Mouse (Mus musculus): ENCODE results near the gene Olfr583. TPM values are rescaled to one million over a fixed set of nuclear protein-coding genes. Genes with fewer than 3 reads are reported as not detected.

The Olfr583 gene
- not detected in 2 replicates for polyA plus RNA-seq (2015; fragmentation: Nextera tagmentation; extraction: Ambion mirVana)

DNA sequence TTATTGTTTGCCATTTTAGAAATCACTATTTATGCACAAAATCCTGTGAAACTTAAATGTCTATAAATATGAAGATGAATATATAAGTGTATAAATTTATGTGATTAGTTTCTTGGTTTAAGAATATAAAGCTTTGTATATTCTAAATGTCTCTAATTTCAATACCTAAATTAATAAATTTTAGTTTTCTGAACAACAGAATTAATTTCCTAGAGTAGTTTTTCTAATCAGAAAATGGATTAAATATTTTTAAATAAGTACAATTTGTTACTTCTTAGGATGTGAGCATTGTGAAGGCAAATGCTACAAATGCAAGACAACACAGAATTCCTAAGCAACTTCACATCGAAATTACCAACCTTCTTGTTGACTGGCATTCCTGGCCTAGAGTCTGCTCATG is at the start of gene Olfr583:
Olfr583 (plus strand) TSS at position 301 of the 400 bp plus-strand sequence.
- WGBS: 94% methylated on average over 1 of the region's 1 CpGs
- Histone ChIP-seq H3K4me3 (ENCODE audit: low read depth, low read length) (no peak within 1 kb of the TSS), H3K27ac (ENCODE audit: low read length) (no peak within 1 kb of the TSS), H3K27me3 (ENCODE audit: control insufficient read depth, insufficient read depth, low read depth, low read length) (no peaks in the 10 kb centered on the region), H3K36me3 (ENCODE audit: control insufficient read depth, insufficient read depth, low read length) (no peaks in the 10 kb centered on the region), H3K4me1 (ENCODE audit: control insufficient read depth, insufficient read depth, low read length) (no peaks in the 10 kb centered on the region), H3K9ac (ENCODE audit: low read depth, low read length) (no peak within 1 kb of the TSS), H3K4me2 (ENCODE audit: low read length) (no peak within 1 kb of the TSS), H3K9me3 (replicated peaks; ENCODE audit: control insufficient read depth, low read length, poor library complexity, severe bottlenecking) (no peaks in the 10 kb centered on the region)
- ATAC-seq: no peak

DNA sequence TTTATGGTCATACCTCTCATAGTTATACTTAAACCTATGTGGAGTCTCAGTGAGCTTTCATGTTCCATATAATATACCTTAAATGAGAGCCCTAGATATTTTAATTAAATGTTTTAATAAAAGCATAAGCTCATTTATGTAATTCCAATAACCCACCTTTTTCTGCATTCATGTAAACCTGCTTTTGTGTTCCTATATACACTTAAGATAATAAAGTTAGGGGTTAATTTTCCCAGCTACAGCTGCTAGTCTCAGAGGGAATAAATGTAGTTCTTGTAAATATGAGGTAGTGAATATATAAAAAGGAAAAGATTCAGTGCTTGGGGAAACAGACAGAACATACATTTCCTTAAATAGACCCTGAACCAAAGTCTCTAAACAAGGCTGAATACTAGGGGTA is 13.4 kb upstream of the Olfr583 start, which contains the start of gene Olfr582:
Olfr582 (plus strand) TSS at position 301 of the 400 bp plus-strand sequence.
- Histone ChIP-seq H3K9me3 (replicated peaks; ENCODE audit: control insufficient read depth, low read length, poor library complexity, severe bottlenecking) (no peaks in the 10 kb centered on the region), H3K4me3 (ENCODE audit: low read depth, low read length) (no peak within 1 kb of the TSS), H3K9ac (ENCODE audit: low read depth, low read length) (no peak within 1 kb of the TSS), H3K27ac (ENCODE audit: low read length) (no peak within 1 kb of the TSS), H3K27me3 (ENCODE audit: control insufficient read depth, insufficient read depth, low read depth, low read length) (no peaks in the 10 kb centered on the region), H3K4me2 (ENCODE audit: low read length) (no peak within 1 kb of the TSS), H3K4me1 (ENCODE audit: control insufficient read depth, insufficient read depth, low read length) (no peaks in the 10 kb centered on the region), H3K36me3 (ENCODE audit: control insufficient read depth, insufficient read depth, low read length) (no peaks in the 10 kb centered on the region)
- ATAC-seq: no peak

DNA sequence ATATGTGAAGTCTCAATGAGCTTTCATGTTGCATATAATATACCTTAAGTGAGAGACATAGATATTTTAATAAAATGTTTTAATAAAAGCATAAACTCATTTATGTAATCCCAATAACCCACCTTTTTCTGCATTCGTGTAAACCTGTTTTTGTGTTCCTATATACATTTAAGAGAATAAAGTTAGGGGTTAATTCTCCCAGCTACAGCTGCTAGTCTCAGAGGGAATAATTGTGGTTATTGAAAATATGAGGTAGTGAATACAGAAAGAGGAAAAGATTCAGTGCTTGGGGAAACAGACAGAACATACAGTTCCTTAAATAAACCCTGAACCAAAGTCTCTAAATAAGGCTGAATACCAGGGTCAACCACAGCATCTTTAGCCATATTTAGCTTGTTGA is 30.5 kb downstream of the Olfr583 start, which contains the start of gene Olfr584:
Olfr584 (plus strand) TSS at position 301 of the 400 bp plus-strand sequence.
- Histone ChIP-seq H3K4me3 (ENCODE audit: low read depth, low read length) (no peak within 1 kb of the TSS), H3K4me2 (ENCODE audit: low read length) (no peak within 1 kb of the TSS), H3K27me3 (ENCODE audit: control insufficient read depth, insufficient read depth, low read depth, low read length) (no peaks in the 10 kb centered on the region), H3K9me3 (replicated peaks; ENCODE audit: control insufficient read depth, low read length, poor library complexity, severe bottlenecking) (no peaks in the 10 kb centered on the region; the same call in 1 of the 2 replicates), H3K27ac (ENCODE audit: low read length) (no peak within 1 kb of the TSS), H3K4me1 (ENCODE audit: control insufficient read depth, insufficient read depth, low read length) (no peaks in the 10 kb centered on the region), H3K9ac (ENCODE audit: low read depth, low read length) (no peak within 1 kb of the TSS), H3K36me3 (ENCODE audit: control insufficient read depth, insufficient read depth, low read length) (no peaks in the 10 kb centered on the region)
- no peak for ATAC-seq
- WGBS: 88% methylated on average over 1 of the region's 1 CpGs

DNA sequence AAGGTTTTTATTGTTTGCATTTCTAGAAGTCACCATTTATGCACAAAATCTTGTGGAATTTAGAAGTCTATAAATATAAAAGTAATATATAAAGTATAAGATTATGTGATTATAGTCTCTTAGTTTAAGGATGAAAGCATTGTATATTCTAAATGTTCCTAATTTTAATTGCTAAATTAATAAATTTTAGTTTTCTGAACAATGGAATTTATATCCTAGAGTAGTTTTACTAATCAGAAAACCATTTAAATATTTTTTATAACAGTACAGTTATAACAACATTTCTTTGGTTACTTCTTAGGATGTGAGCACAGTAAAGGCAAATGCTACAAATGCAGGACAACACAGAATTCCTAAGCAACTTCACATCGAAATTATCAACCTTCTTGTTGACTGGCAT is 46.3 kb downstream of the Olfr583 start, which contains the start of gene Olfr585:
Olfr585 (plus strand) TSS at position 301 of the 400 bp plus-strand sequence.
- no peak within 1 kb of the TSS for H3K27ac ChIP-seq (ENCODE audit: low read length)

More for the DNA sequence above, 46.3 kb downstream of the Olfr583 start, which contains the start of gene Olfr585:
- no peak for ATAC-seq
- Histone ChIP-seq H3K9me3 (replicated peaks; ENCODE audit: control insufficient read depth, low read length, poor library complexity, severe bottlenecking) (no peaks in the 10 kb centered on the region), H3K4me3 (ENCODE audit: low read depth, low read length) (no peak within 1 kb of the TSS), H3K4me1 (ENCODE audit: control insufficient read depth, insufficient read depth, low read length) (no peaks in the 10 kb centered on the region), H3K27me3 (ENCODE audit: control insufficient read depth, insufficient read depth, low read depth, low read length) (no peaks in the 10 kb centered on the region), H3K36me3 (ENCODE audit: control insufficient read depth, insufficient read depth, low read length) (no peaks in the 10 kb centered on the region), H3K9ac (ENCODE audit: low read depth, low read length) (no peak within 1 kb of the TSS), H3K4me2 (ENCODE audit: low read length) (no peak within 1 kb of the TSS)
- WGBS: 88% methylated on average over 1 of the region's 1 CpGs

Other genes starting within 250 kb of the Olfr583 start
- not detected in 2 replicates for gene Olfr564, start 247.8 kb upstream of the Olfr583 start, polyA plus RNA-seq (2015; fragmentation: Nextera tagmentation; extraction: Ambion mirVana)
- gene Olfr566, start 192.5 kb upstream of the Olfr583 start, polyA plus RNA-seq (2015; fragmentation: Nextera tagmentation; extraction: Ambion mirVana): not detected in 2 replicates
- not detected in 2 replicates for gene Olfr568, start 174.2 kb upstream of the Olfr583 start, polyA plus RNA-seq (2015; fragmentation: Nextera tagmentation; extraction: Ambion mirVana)
- not detected in 2 replicates for gene Olfr569, start 160.4 kb upstream of the Olfr583 start, polyA plus RNA-seq (2015; fragmentation: Nextera tagmentation; extraction: Ambion mirVana)
- gene Olfr570, start 156.7 kb upstream of the Olfr583 start, polyA plus RNA-seq (2015; fragmentation: Nextera tagmentation; extraction: Ambion mirVana): 0.20 TPM in 1 of 2 replicates, not detected in the other
- gene Olfr571, start 133.8 kb upstream of the Olfr583 start, polyA plus RNA-seq (2015; fragmentation: Nextera tagmentation; extraction: Ambion mirVana): not detected in 2 replicates
- gene Olfr572, start 126.9 kb upstream of the Olfr583 start, polyA plus RNA-seq (2015; fragmentation: Nextera tagmentation; extraction: Ambion mirVana): not detected in 2 replicates
- not detected in 2 replicates for gene Olfr573-ps1, start 108.7 kb upstream of the Olfr583 start, polyA plus RNA-seq (2015; fragmentation: Nextera tagmentation; extraction: Ambion mirVana)
- not detected in 2 replicates for gene Olfr574, start 102.8 kb upstream of the Olfr583 start, polyA plus RNA-seq (2015; fragmentation: Nextera tagmentation; extraction: Ambion mirVana)
- not detected in 2 replicates for gene Olfr575, start 92.5 kb upstream of the Olfr583 start, polyA plus RNA-seq (2015; fragmentation: Nextera tagmentation; extraction: Ambion mirVana)
- gene Olfr576, start 88.6 kb upstream of the Olfr583 start, polyA plus RNA-seq (2015; fragmentation: Nextera tagmentation; extraction: Ambion mirVana): not detected in 2 replicates
- gene Olfr577, start 75.4 kb upstream of the Olfr583 start, polyA plus RNA-seq (2015; fragmentation: Nextera tagmentation; extraction: Ambion mirVana): not detected in 2 replicates
- not detected in 2 replicates for gene Olfr578, start 62.0 kb upstream of the Olfr583 start, polyA plus RNA-seq (2015; fragmentation: Nextera tagmentation; extraction: Ambion mirVana)
- gene Olfr582, start 13.3 kb upstream of the Olfr583 start, polyA plus RNA-seq (2015; fragmentation: Nextera tagmentation; extraction: Ambion mirVana): not detected in 2 replicates
- not detected in 2 replicates for gene Olfr584, start 30.6 kb downstream of the Olfr583 start, polyA plus RNA-seq (2015; fragmentation: Nextera tagmentation; extraction: Ambion mirVana)
- gene Olfr585, start 46.4 kb downstream of the Olfr583 start, polyA plus RNA-seq (2015; fragmentation: Nextera tagmentation; extraction: Ambion mirVana): not detected in 2 replicates
- not detected in 2 replicates for gene Olfr586, start 74.3 kb downstream of the Olfr583 start, polyA plus RNA-seq (2015; fragmentation: Nextera tagmentation; extraction: Ambion mirVana)
- not detected in 2 replicates for gene Olfr588-ps1, start 89.6 kb downstream of the Olfr583 start, polyA plus RNA-seq (2015; fragmentation: Nextera tagmentation; extraction: Ambion mirVana)
- not detected in 2 replicates for gene Olfr589, start 105.1 kb downstream of the Olfr583 start, polyA plus RNA-seq (2015; fragmentation: Nextera tagmentation; extraction: Ambion mirVana)
- gene Olfr591, start 127.0 kb downstream of the Olfr583 start, polyA plus RNA-seq (2015; fragmentation: Nextera tagmentation; extraction: Ambion mirVana): not detected in 2 replicates
- gene Olfr592, start 133.5 kb downstream of the Olfr583 start, polyA plus RNA-seq (2015; fragmentation: Nextera tagmentation; extraction: Ambion mirVana): not detected in 2 replicates
- not detected in 2 replicates for gene Olfr593, start 160.6 kb downstream of the Olfr583 start, polyA plus RNA-seq (2015; fragmentation: Nextera tagmentation; extraction: Ambion mirVana)
- not detected in 2 replicates for gene Olfr594, start 165.7 kb downstream of the Olfr583 start, polyA plus RNA-seq (2015; fragmentation: Nextera tagmentation; extraction: Ambion mirVana)
- not detected in 2 replicates for gene Usp17ld, start 201.2 kb downstream of the Olfr583 start, polyA plus RNA-seq (2015; fragmentation: Nextera tagmentation; extraction: Ambion mirVana)